Mouse (Mus musculus): Measurements from ENCODE around the gene Lsm12. TPM values are rescaled to one million over a fixed set of nuclear protein-coding genes. Genes with fewer than 3 reads are reported as not detected.
"Not testable (repeated sequence)": the region's sequence is repeated elsewhere in the genome, so short reads cannot be mapped to it uniquely, and the experiment has no call there.

Gene Lsm12
- polyA plus RNA-seq, 1 experiment from 2014 or later, result 112 TPM

DNA sequence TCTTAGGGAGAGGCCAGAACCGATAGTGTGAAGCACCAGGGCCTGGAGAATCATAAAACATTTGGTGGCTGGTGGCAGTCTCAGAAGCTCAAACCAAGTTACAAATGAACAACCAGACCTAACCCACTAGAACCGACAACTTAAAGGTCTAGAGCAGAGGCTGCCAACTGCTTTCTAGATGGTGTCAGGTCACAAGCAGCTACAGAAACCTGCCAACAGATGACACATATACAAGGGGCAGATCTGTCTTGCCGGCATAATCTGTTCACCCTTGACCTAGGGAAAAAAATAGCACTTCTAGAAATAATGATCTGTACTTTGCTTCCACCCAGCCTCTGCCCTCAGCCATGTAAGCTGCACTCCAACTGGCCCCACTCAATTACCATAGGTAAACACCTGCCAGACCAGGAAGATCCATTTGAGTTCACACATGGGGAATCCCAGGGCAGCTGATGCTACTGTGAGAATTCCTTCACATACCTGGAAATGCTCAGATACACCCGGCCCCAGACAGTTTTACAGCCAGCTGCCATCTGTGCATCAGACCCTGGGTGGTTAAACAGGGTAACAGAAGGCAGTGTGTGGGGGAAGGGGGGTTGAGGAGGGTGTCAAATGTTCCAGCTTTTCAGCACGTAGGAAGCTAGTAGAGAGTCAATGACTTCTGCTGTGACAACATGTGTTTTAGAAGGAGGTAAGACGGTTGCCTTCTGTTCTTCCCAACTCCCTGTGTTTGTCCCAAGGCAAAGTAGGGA is 18.9 kb downstream of the Lsm12 start:
- no peak overlapping the region for H3K4me3 ChIP-seq
- ATAC-seq (ENCODE audit: low read depth), result no peak
- H3K36me3 ChIP-seq, result peaks cover 82% of the 10 kb centered on the region
- no peaks in the 10 kb centered on the region for H3K27me3 ChIP-seq
- H3K4me2 ChIP-seq, result no peak overlapping the region
- no peak overlapping the region for H3K27ac ChIP-seq (replicated peaks)
- H3K9me3 ChIP-seq, result no peaks in the 10 kb centered on the region
- WGBS, result 62% methylated on average over 6 of the region's 6 CpGs
- H3K4me1 ChIP-seq (replicated peaks), result no peaks in the 10 kb centered on the region
- no peak overlapping the region for H3K9ac ChIP-seq

DNA sequence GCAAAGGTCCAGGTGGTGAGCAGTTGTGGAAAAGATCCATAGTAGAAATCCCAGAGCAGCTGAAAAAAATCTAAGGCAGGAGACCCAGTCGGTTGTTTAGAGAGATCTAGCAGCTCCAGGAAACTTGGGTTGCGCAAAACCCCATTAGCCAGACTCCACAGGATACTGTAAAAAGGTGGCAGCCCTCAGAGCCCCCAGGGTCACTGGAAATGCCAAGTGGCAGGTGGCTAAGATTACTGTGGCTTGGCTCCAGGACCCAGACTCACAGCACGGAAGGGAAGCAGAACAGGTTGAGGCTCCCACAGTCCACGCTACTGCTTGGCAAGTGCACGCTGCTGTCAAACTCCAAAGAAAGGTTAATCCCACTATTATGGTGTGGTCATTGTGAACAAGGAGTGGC is 25.3 kb downstream of the Lsm12 start:
- H3K4me3 ChIP-seq, result no peak overlapping the region
- no peak overlapping the region for H3K9ac ChIP-seq
- ATAC-seq (ENCODE audit: low read depth), result no peak
- no peaks in the 10 kb centered on the region for H3K9me3 ChIP-seq
- H3K4me2 ChIP-seq, result no peak overlapping the region
- H3K36me3 ChIP-seq, result peaks cover 39% of the 10 kb centered on the region
- 86% methylated on average over 5 of the region's 5 CpGs for WGBS
- no peaks in the 10 kb centered on the region for H3K27me3 ChIP-seq
- peaks cover 10% of the 10 kb centered on the region for H3K4me1 ChIP-seq (replicated peaks)
- no peak overlapping the region for H3K27ac ChIP-seq (replicated peaks)

DNA sequence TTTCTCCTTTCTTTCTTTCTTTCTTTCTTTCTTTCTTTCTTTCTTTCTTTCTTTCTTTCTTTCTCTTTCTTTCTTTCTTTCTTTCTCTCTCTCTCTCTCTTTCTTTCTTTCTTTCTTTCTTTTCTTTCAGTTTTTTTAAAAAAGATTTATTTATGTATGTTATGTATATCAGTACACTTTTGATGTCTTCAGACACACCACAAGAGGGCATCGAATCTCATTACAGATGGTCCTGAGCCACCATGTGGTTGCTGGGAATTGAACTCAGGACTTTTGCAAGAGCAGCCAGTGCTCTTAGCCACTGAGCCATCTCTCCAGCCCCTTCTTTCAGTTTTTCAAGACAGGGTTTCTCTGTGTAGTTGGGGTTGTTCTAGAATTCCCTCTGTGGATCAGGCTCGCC is 27.1 kb downstream of the Lsm12 start:
- H3K9me3 ChIP-seq; H3K4me3 ChIP-seq; H3K4me2 ChIP-seq; H3K27ac ChIP-seq (replicated peaks); H3K27me3 ChIP-seq; H3K9ac ChIP-seq; ATAC-seq (ENCODE audit: low read depth): not testable (repeated sequence)
- 84% methylated on average over 2 of the region's 2 CpGs for WGBS
- H3K36me3 ChIP-seq, result peaks cover 38% of the 10 kb centered on the region
- peaks cover 11% of the 10 kb centered on the region for H3K4me1 ChIP-seq (replicated peaks)

DNA sequence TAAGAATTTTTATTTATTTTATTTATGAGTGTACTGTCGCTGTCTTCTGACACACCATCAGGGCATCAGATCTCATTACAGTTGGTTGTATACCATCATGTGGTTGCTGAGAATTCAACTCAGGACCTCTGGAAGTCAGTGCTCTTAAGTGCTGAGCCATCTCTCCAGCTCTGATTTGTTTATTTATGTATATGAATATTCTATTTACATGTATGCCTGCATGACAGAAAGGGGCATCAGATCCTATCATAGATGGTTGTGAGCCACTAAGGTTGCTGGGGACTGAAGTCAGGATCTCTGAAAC is 28.4 kb downstream of the Lsm12 start:
- Histone ChIP-seq H3K9me3 (no peaks in the 10 kb centered on the region), H3K27ac (replicated peaks) (no peak overlapping the region), H3K4me2 (0 out of 2 replicates have a peak overlapping the region, but pooled peaks have one; percentile 94), H3K9ac (no peak overlapping the region), H3K36me3 (peaks cover 37% of the 10 kb centered on the region), H3K4me3 (peak overlapping the region; percentile 69; the same call in 1 of the 2 replicates), H3K27me3 (no peaks in the 10 kb centered on the region), H3K4me1 (replicated peaks) (peaks cover 11% of the 10 kb centered on the region)
- ATAC-seq (ENCODE audit: low read depth), result peak; percentile 8; the same call in 1 of the 2 replicates
- 15% methylated on average over 1 of the region's 1 CpGs for WGBS

DNA sequence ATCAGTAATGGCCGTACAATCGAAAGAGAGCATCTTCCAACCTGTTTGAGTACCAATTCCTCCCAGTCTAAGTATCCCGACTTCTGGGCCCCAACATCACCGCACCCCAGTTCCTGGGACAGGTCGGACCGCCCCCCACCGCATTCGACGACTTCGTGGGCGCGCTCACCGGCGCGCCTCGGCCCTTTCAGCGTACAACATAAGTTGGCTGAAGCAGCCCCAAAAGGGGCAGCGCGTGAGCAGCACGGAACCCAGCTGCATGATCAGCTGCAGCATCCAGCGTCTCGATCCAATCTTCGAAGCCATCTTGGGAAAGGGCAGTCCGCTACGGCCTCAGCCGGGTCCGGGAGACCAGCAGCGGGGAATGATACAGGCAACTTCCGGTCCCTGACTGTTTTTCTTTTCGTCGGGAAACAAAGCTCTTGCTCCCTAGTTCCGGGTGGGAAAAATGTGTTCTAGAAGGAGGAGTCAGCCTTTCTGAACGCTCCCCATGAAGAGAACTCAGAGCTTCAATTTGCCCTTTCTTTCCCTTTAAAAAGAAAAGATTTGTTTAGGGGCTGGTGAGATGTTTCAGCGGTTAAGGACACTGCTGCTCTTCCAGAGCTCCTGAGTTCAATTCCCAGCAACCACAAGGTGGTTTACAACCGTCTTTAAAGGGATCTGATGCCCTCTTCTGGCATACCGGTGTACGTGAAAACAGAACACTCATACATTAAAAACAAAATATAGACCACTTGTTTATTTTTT is 28.9 kb downstream of the Lsm12 start, which contains the start of gene Tmem101:
Tmem101 (minus strand) TSS at position 366 of the 747 bp plus-strand sequence.
- under 1% methylated on average over 37 of the region's 37 CpGs for WGBS
- peak within 1 kb of the TSS; percentile 94 for H3K4me2 ChIP-seq
- peak within 1 kb of the TSS; percentile 84 for H3K27ac ChIP-seq (replicated peaks)

DNA sequence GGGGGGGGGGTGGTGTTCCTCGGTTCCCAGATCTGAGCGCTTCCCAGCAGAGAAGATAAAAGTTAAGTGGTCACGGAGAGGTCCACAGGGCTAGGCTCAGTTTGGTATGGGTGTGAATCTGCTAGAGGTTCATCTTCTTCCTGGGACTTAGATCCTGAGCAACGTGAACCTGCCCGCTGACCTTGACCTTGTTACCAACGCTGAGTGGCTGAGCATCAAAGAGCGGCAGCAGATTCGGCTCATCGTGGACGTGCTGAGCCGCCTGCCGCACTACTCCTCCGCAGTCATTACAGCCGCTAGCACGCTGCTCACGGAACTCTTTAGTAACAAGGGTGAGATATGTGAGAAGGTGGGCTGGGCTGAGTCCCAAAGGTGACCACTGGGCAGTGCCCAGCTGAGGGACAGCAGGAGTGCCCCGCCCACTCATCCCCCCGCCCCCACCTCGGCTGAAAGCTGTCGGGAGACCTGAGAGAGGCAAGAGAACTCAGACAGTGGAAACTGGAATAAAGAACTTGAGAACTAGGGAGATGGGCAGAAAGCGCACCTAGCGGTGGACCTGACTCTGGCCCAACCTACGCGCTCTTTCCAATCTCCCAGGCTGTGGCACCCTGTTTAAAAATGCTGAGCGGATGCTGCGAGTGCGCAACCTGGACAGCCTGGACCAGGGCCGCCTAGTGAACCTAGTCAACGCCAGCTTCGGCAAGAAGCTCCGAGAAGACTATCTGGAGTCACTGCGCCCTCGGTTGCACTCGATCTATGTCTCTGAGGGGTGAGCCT is 37.7 kb downstream of the Lsm12 start:
- Histone ChIP-seq H3K9me3 (no peaks in the 10 kb centered on the region), H3K4me2 (no peak overlapping the region), H3K36me3 (peaks cover 3% of the 10 kb centered on the region), H3K27me3 (peaks cover 75% of the 10 kb centered on the region), H3K27ac (replicated peaks) (no peak overlapping the region), H3K4me1 (replicated peaks) (peaks cover 26% of the 10 kb centered on the region), H3K9ac (no peak overlapping the region), H3K4me3 (no peak overlapping the region)
- ATAC-seq (ENCODE audit: low read depth), result no peak
- WGBS, result 15% methylated on average over 34 of the region's 34 CpGs

More for the DNA sequence above, 28.9 kb downstream of the Lsm12 start, which contains the start of gene Tmem101:
- Histone ChIP-seq H3K27me3 (no peaks in the 10 kb centered on the region), H3K4me3 (peak within 1 kb of the TSS; percentile 69), H3K9me3 (no peaks in the 10 kb centered on the region), H3K4me1 (replicated peaks) (peaks cover 11% of the 10 kb centered on the region), H3K36me3 (peaks cover 32% of the 10 kb centered on the region), H3K9ac (peak within 1 kb of the TSS; percentile 85)
- ATAC-seq (ENCODE audit: low read depth), result peak; percentile 92

DNA sequence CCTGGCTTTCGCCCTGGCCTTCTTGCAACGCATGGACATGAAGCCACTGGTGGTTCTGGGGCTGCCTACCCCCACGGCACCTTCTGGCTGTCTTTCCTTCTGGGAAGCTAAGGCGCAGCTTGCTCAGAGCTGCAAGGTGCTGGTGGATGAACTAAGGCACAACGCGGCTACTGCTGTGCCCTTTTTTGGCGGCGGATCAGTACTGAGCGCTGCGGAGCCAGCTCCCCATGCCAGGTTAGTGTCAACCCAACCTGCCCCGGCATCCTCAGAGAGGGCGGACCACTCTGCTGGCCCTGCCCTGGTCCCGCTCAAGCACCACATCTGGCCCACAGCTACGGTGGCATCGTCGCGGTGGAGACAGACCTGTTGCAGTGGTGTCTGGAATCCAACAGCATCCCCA is 38.6 kb downstream of the Lsm12 start:
- Histone ChIP-seq H3K4me1 (replicated peaks) (peaks cover 26% of the 10 kb centered on the region), H3K36me3 (no peaks in the 10 kb centered on the region), H3K27ac (replicated peaks) (no peak overlapping the region), H3K4me3 (no peak overlapping the region), H3K9me3 (no peaks in the 10 kb centered on the region), H3K4me2 (no peak overlapping the region), H3K9ac (no peak overlapping the region), H3K27me3 (peaks cover 76% of the 10 kb centered on the region)
- ATAC-seq (ENCODE audit: low read depth), result no peak
- WGBS, result 6% methylated on average over 17 of the region's 17 CpGs

DNA sequence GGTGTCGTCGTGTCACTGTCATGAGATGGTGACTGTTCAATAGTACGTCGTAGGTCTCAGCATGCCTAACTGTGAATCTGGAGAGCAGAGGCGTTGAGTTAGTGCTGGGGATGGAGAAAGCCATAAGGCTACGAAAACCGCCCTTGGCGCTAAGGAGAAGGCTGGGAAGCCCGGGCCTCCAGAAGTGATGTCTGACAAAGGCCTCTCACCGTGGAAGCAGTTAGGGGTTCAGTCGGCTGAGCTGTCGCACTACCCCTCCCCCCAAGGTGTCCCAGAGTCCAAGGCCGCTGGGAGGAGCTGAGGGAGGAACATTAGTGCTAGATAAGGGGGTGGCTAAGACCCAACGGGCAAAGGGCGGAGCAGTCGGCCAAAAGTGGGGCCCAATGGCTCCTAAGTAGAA is 39.1 kb downstream of the Lsm12 start:
- Histone ChIP-seq H3K27ac (replicated peaks) (no peak overlapping the region), H3K9ac (no peak overlapping the region), H3K27me3 (peaks cover 76% of the 10 kb centered on the region), H3K4me3 (peak overlapping the region; percentile 22; the same call in 1 of the 2 replicates), H3K36me3 (no peaks in the 10 kb centered on the region), H3K4me2 (no peak overlapping the region; the same call in 1 of the 2 replicates), H3K4me1 (replicated peaks) (peaks cover 26% of the 10 kb centered on the region), H3K9me3 (no peaks in the 10 kb centered on the region)
- ATAC-seq (ENCODE audit: low read depth), result no peak
- 4% methylated on average over 16 of the region's 16 CpGs for WGBS

DNA sequence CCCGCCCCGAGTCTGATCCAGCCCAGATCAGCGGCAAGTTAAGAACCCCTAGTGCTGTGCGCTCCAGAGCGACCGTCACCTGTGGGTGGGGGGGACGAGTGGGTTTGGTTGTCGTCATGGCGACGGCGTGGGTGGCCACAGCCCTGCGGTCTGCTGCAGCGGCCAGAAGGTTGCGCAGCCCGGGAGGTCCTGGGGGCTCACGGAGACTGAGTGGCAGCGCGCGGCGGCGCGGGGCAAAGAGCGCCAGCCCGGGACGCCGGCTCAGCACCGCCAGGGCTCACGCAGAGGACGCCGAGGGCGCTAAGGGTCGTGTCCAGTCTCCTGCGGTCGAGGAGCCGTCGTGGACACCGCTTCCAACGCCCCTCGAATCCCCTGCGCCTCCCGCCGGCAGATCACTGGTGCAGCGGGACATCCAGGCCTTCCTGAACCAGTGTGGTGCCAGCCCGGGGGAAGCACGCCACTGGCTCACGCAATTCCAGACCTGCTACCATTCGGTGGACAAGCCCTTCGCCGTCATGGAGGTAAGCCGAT is 39.6 kb downstream of the Lsm12 start, which contains the start of gene Nags:
Nags (plus strand) TSS at position 43 of the 531 bp plus-strand sequence.
- peak within 1 kb of the TSS; percentile 43 for H3K4me2 ChIP-seq
- 0 out of 2 replicates have a peak within 1 kb of the TSS, but pooled peaks have one; percentile 31 for H3K9ac ChIP-seq
- H3K4me3 ChIP-seq, result peak within 1 kb of the TSS; percentile 22
- H3K9me3 ChIP-seq, result no peaks in the 10 kb centered on the region
- ATAC-seq (ENCODE audit: low read depth), result peak; percentile 59; the same call in 1 of the 2 replicates
- WGBS, result 2% methylated on average over 46 of the region's 50 CpGs
- no peaks in the 10 kb centered on the region for H3K36me3 ChIP-seq
- no peak within 1 kb of the TSS for H3K27ac ChIP-seq (replicated peaks)
- peaks cover 76% of the 10 kb centered on the region for H3K27me3 ChIP-seq
- H3K4me1 ChIP-seq (replicated peaks), result peaks cover 26% of the 10 kb centered on the region

DNA sequence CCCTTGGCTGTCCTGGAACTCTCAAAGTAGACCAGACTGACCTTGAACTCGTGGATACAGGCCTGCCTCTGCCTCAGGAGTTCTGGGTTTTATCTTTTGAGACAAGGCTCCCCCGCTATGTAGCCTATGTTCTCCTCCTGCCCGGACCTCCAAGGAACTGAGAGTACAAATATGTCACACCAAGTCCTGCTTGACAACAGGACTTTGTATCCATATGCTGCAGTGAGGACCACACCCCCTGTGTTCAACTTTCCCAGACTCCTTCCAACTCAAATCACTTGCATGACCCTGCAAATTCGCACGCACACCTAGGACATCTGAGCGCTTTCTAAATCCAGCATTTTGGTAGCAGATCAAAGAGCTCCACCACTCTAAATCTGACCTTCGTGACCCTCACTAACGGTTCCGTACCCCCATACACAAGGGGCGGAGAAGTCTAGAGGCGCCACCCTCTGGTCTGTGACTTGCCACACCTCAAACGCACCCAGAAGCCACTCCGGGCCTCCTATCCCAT is 40.1 kb downstream of the Lsm12 start:
- no peak overlapping the region for H3K27ac ChIP-seq (replicated peaks)
- H3K36me3 ChIP-seq, result no peaks in the 10 kb centered on the region
- H3K9ac ChIP-seq, result 0 out of 2 replicates have a peak overlapping the region, but pooled peaks have one; percentile 31
- H3K4me3 ChIP-seq, result peak overlapping the region; percentile 22
- WGBS, result 26% methylated on average over 13 of the region's 13 CpGs
- peak overlapping the region; percentile 43 for H3K4me2 ChIP-seq
- no peak for ATAC-seq (ENCODE audit: low read depth)
- H3K27me3 ChIP-seq, result peaks cover 76% of the 10 kb centered on the region
- peaks cover 26% of the 10 kb centered on the region for H3K4me1 ChIP-seq (replicated peaks)
- H3K9me3 ChIP-seq, result no peaks in the 10 kb centered on the region

DNA sequence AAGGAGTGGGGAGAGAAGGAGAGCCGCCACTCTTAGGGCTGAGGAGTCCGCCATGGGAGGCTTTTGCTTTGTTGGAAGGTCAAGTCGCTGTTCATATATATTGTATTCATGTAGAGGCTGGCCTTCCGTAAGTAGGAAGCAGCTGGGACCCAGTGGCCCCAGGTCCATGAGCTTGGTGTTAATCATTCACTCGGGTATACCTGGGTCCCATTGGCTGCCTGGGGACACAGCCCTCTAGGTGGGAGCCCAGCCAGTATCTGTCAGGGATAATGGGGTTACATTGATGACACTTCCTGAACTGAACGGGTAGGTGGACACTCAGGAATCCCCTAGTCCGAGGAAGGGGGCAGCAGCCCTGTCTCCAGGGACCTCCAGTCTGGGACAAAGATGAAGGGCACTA is 42.7 kb downstream of the Lsm12 start:
- Histone ChIP-seq H3K4me3 (no peak overlapping the region), H3K9ac (no peak overlapping the region), H3K27me3 (peaks cover 60% of the 10 kb centered on the region), H3K36me3 (no peaks in the 10 kb centered on the region), H3K9me3 (no peaks in the 10 kb centered on the region), H3K4me1 (replicated peaks) (peaks cover 28% of the 10 kb centered on the region), H3K27ac (replicated peaks) (no peak overlapping the region), H3K4me2 (no peak overlapping the region)
- no peak for ATAC-seq (ENCODE audit: low read depth)
- 67% methylated on average over 7 of the region's 7 CpGs for WGBS

Measured in neural tube, embryonic 13.5 days (tissue).